Mouse (Mus musculus): ENCODE results near the gene Dennd5a. TPM values are rescaled to one million over a fixed set of nuclear protein-coding genes. Genes with fewer than 3 reads are reported as not detected.
A peak's percentile ranks its signal among the peaks of the same experiment; 100 is the strongest.

Dennd5a gene
- polyA plus RNA-seq, 1 experiment = 270 TPM

DNA sequence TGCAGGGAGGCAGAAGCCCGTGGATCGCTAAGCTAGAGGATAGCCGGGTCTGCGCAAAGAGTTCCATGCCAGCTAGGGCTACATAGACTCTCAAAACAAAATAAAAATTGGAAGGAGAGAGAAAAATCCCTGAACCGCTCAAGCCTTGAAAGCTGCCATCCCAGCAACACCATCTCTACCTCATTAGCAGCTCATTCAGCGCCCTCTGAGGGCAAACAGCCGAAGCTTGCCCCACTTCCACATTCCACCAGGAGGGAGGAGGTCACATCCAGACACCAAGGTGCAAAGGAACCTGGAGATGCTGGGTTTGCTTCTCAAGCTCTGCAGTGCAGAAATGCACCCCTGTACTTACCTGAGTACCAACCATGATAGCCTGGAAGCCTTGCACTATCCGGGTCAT is 84.2 kb downstream of the Dennd5a start:
- no peaks in the 10 kb centered on the region for H3K27me3 ChIP-seq (ENCODE audit: control insufficient read depth, insufficient read depth, low read length)
- WGBS = 83% methylated on average over 8 of the region's 8 CpGs
- TF ChIP-seq CTCF (IDR thresholded peaks at IDR 0.05; ENCODE audit: borderline replicate concordance, insufficient read depth, low read depth, low read length) (peak; percentile 15; the same call in 1 of the 2 replicates), POLR2A (IDR thresholded peaks at IDR 0.05; ENCODE audit: borderline replicate concordance, insufficient read depth, low read length) (no peak)

DNA sequence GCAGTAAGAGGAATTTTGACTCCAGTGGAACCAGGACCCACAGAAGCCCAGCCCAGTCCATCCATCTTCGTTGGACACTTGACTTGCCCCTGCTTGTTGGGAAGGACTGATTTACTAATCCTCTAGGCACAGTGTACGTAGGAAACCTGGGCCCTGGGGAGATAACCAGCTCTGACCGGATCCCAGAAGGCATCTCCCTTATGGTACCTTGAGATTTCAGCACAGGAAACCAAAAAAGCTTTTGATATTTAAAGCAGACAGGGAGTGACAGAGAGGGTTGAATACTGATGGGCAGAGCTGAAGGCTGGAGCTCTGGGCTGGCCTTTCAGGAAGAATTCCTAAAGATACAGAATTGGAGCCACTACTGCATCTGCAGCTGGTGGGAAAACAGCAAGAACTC is 84.7 kb downstream of the Dennd5a start:
- TF ChIP-seq CTCF (IDR thresholded peaks at IDR 0.05; ENCODE audit: borderline replicate concordance, insufficient read depth, low read depth, low read length) (no peak), POLR2A (IDR thresholded peaks at IDR 0.05; ENCODE audit: borderline replicate concordance, insufficient read depth, low read length) (no peak)
- Histone ChIP-seq H3K4me1 (ENCODE audit: control insufficient read depth, insufficient read depth, low read length) (no peaks in the 10 kb centered on the region), H3K27me3 (ENCODE audit: control insufficient read depth, insufficient read depth, low read length) (no peaks in the 10 kb centered on the region), H3K4me3 (replicated peaks; ENCODE audit: insufficient read depth, low read depth, low read length) (no peak overlapping the region), H3K27ac (ENCODE audit: insufficient read depth, low read length) (no peak overlapping the region)
- DNase-seq = no peak
- 83% methylated on average over 3 of the region's 3 CpGs for WGBS

More for the DNA sequence above, 84.2 kb downstream of the Dennd5a start:
- DNase-seq = no peak
- H3K27ac ChIP-seq (ENCODE audit: insufficient read depth, low read length) = no peak overlapping the region
- no peak overlapping the region for H3K4me3 ChIP-seq (replicated peaks; ENCODE audit: insufficient read depth, low read depth, low read length)
- H3K4me1 ChIP-seq (ENCODE audit: control insufficient read depth, insufficient read depth, low read length) = no peaks in the 10 kb centered on the region

DNA sequence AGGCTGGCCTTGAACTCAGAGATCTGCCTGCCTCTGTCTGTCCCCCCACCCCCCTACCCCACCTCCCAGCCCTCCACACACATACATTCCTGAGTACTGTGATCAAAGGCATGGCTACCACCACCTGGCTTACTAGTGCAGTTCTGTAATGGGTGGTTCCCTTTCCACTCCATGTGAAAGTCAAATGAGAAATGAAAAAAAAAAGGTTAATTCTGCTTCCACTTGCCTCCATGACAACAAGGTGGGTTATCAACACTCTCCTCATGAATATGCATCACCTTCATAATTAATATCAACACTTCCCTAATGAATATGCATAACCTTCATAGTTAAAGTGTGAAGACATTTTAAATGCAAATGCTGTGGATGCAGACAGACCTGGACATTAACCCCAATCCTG is 85.2 kb downstream of the Dennd5a start:
- no peak for TF ChIP-seq CTCF (IDR thresholded peaks at IDR 0.05; ENCODE audit: borderline replicate concordance, insufficient read depth, low read depth, low read length)
- TF ChIP-seq POLR2A (IDR thresholded peaks at IDR 0.05; ENCODE audit: borderline replicate concordance, insufficient read depth, low read length) = no peak
- no peaks in the 10 kb centered on the region for H3K4me1 ChIP-seq (ENCODE audit: control insufficient read depth, insufficient read depth, low read length)
- no peak overlapping the region for H3K4me3 ChIP-seq (replicated peaks; ENCODE audit: insufficient read depth, low read depth, low read length)
- H3K27me3 ChIP-seq (ENCODE audit: control insufficient read depth, insufficient read depth, low read length) = no peaks in the 10 kb centered on the region
- DNase-seq = no peak
- H3K27ac ChIP-seq (ENCODE audit: insufficient read depth, low read length) = no peak overlapping the region

DNA sequence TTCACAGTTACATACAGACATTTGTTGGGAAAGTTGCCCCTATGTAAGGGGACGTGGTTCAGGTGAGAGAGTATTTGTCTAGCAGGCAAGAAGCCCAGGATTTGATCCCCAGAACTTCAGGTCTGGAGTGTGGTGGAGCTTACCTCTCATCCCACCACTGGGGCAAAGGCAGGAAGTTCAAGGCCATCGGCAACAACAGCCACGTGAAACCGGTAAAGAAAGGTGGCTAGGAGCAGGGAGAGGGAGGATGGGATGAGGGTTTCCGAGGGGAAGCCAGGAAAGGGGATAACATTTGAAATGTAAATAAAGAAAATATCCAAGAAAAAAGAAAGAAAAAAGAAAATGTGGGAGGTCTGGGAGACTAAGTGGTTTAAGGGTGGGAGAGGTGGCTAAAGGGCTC is 87.1 kb downstream of the Dennd5a start:
- TF ChIP-seq POLR2A (IDR thresholded peaks at IDR 0.05; ENCODE audit: borderline replicate concordance, insufficient read depth, low read length) = no peak
- TF ChIP-seq CTCF (IDR thresholded peaks at IDR 0.05; ENCODE audit: borderline replicate concordance, insufficient read depth, low read depth, low read length) = no peak
- H3K4me1 ChIP-seq (ENCODE audit: control insufficient read depth, insufficient read depth, low read length) = no peaks in the 10 kb centered on the region

DNA sequence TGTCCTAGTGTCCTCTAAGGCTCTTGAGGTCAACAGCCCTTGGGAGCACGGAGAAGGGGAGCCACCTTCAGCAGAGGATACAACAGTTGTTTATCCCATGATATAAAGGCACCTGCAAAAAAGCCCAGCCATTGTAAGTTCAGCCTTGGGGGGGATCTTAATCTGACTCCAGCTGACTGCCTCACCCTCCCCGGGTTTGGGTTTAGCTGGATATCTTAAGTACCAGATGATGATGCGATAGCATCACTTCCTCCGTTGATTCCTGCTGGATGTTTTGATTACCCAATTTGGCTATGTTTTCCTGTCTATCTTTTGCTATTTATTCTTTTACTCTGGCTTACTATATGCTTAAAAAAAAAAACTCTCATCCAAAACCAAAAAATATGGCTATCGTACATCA is 89.0 kb downstream of the Dennd5a start:
- DNase-seq = no peak
- Histone ChIP-seq H3K4me1 (ENCODE audit: control insufficient read depth, insufficient read depth, low read length) (no peaks in the 10 kb centered on the region), H3K27ac (ENCODE audit: insufficient read depth, low read length) (no peak overlapping the region), H3K4me3 (replicated peaks; ENCODE audit: insufficient read depth, low read depth, low read length) (no peak overlapping the region), H3K27me3 (ENCODE audit: control insufficient read depth, insufficient read depth, low read length) (no peaks in the 10 kb centered on the region)
- 90% methylated on average over 5 of the region's 5 CpGs for WGBS
- TF ChIP-seq CTCF (IDR thresholded peaks at IDR 0.05; ENCODE audit: borderline replicate concordance, insufficient read depth, low read depth, low read length) (no peak), POLR2A (IDR thresholded peaks at IDR 0.05; ENCODE audit: borderline replicate concordance, insufficient read depth, low read length) (no peak)

More for the DNA sequence above, 87.1 kb downstream of the Dennd5a start:
- DNase-seq = no peak
- H3K4me3 ChIP-seq (replicated peaks; ENCODE audit: insufficient read depth, low read depth, low read length) = no peak overlapping the region
- no peak overlapping the region for H3K27ac ChIP-seq (ENCODE audit: insufficient read depth, low read length)
- no peaks in the 10 kb centered on the region for H3K27me3 ChIP-seq (ENCODE audit: control insufficient read depth, insufficient read depth, low read length)
- WGBS = 77% methylated on average over 5 of the region's 5 CpGs

DNA sequence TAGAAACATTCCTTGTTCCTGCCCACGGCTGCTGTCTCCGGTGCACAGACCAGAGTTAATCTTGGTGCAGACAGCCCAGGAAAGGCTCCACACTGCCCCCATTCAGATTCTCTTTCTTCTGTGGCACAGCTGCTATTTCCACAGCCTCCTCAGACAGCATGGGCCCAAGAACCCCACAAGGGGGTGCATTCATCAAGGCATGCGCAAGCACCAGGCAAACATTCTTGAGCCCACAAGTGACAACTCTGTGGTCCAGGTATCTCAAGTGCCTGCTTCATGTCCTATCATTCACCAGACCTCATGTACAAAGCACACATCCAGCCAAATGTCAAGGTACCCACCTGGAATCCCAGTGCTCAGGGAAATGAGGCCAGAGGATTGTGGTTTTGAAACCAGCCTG is 91.8 kb downstream of the Dennd5a start:
- no peak for DNase-seq
- peaks cover 5% of the 10 kb centered on the region; the same call in 1 of the 2 replicates for H3K27me3 ChIP-seq (ENCODE audit: control insufficient read depth, insufficient read depth, low read length)
- no peak for TF ChIP-seq POLR2A (IDR thresholded peaks at IDR 0.05; ENCODE audit: borderline replicate concordance, insufficient read depth, low read length)
- no peak for TF ChIP-seq CTCF (IDR thresholded peaks at IDR 0.05; ENCODE audit: borderline replicate concordance, insufficient read depth, low read depth, low read length)
- H3K27ac ChIP-seq (ENCODE audit: insufficient read depth, low read length) = no peak overlapping the region
- H3K4me1 ChIP-seq (ENCODE audit: control insufficient read depth, insufficient read depth, low read length) = 0 out of 2 replicates have a peak, but pooled peaks cover 3% of the 10 kb centered on the region
- no peak overlapping the region for H3K4me3 ChIP-seq (replicated peaks; ENCODE audit: insufficient read depth, low read depth, low read length)
- 56% methylated on average over 3 of the region's 3 CpGs for WGBS

DNA sequence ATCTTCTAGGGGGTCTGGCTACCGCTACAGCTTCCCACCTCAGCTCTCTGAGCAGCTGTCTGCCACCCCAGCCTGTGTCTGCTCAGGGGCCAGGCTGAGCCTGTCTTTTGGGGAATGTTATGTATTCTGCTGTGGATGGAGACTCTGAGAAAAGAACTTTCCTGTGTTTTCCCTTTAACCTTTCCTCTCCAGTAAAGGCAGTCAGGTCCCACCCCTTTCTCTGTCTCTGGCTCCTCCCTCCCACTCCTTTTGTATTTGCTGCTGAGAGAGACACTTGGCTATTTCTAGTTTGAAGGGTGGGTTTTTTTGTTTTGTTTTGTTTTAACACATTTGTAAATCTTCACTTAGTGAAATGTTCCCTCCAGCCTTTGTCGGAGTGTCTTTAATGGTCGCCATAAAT is 93.6 kb downstream of the Dennd5a start:
- no peak overlapping the region for H3K4me3 ChIP-seq (replicated peaks; ENCODE audit: insufficient read depth, low read depth, low read length)
- 90% methylated on average over 3 of the region's 3 CpGs for WGBS
- TF ChIP-seq POLR2A (IDR thresholded peaks at IDR 0.05; ENCODE audit: borderline replicate concordance, insufficient read depth, low read length) = no peak
- no peak for TF ChIP-seq CTCF (IDR thresholded peaks at IDR 0.05; ENCODE audit: borderline replicate concordance, insufficient read depth, low read depth, low read length)
- H3K4me1 ChIP-seq (ENCODE audit: control insufficient read depth, insufficient read depth, low read length) = 0 out of 2 replicates have a peak, but pooled peaks cover 3% of the 10 kb centered on the region
- no peak for DNase-seq
- no peak overlapping the region for H3K27ac ChIP-seq (ENCODE audit: insufficient read depth, low read length)
- H3K27me3 ChIP-seq (ENCODE audit: control insufficient read depth, insufficient read depth, low read length) = peaks cover 5% of the 10 kb centered on the region; the same call in 1 of the 2 replicates

DNA sequence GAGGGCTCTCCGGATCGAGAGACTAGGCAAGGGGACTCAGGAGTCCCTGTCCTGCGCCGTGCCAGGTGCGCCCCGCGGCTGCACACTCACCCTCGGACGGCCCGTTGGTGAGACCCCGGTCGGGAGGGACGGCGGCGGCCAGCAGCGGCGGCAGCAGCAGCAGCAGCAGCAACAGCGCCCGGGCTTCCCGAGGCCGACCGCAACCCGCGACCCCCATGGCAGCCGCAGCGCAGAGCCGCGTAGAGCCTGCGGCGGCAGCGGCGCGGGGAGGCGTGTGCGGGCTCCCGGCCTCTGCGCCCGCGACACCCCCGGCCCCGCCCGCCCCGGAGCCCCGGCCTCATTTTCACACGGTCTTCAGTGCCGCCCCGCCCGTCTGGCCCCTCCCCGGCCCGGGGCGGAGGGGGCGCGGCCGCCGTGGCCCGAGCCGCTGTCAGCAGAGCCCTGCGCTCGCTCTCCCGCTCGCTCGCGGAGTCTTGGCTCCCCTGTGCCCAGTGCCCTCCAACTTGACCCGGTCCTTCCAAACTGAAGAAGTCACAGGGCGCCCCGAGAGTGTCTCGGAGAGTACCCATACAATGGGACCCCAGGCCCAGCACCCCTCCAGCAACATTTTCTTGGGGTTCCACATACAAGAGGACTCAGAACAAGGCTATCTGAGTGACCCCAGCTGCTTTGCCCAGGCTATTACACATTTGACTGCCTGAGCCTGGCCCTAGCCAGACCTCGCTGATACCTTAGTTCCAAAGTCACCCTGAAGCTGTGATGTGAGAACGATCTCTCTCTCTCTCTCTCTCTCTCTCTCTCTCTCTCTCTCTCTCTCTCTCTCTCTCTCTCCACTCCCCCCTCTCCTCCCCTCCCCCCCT is 94.7 kb downstream of the Dennd5a start, which contains the start of gene Scube2:
Scube2 (minus strand) TSS at position 310 of the 860 bp plus-strand sequence.
- Histone ChIP-seq H3K27ac (ENCODE audit: insufficient read depth, low read length) (no peak within 1 kb of the TSS), H3K4me1 (ENCODE audit: control insufficient read depth, insufficient read depth, low read length) (0 out of 2 replicates have a peak, but pooled peaks cover 3% of the 10 kb centered on the region), H3K4me3 (replicated peaks; ENCODE audit: insufficient read depth, low read depth, low read length) (peak within 1 kb of the TSS; percentile 28), H3K27me3 (ENCODE audit: control insufficient read depth, insufficient read depth, low read length) (peaks cover 5% of the 10 kb centered on the region; the same call in 1 of the 2 replicates)
- no peak for DNase-seq
- TF ChIP-seq POLR2A (IDR thresholded peaks at IDR 0.05; ENCODE audit: borderline replicate concordance, insufficient read depth, low read length) (no peak), CTCF (IDR thresholded peaks at IDR 0.05; ENCODE audit: borderline replicate concordance, insufficient read depth, low read depth, low read length) (no peak)
- WGBS = 4% methylated on average over 65 of the region's 69 CpGs
